ENCODE assay signal across 8 mouse cellular contexts in genomic region chr13:100001790-100002196, GRCm38 (mm10). TPM values are rescaled to one million over a fixed set of nuclear protein-coding genes. Genes with fewer than 3 reads are reported as not detected.
DNase-seq lines count a peak whose midpoint lies in the region; ATAC-seq lines count a peak whose summit lies in the region.

No protein-coding gene starts in this region.

- no peaks in the 10 kb centered on the region for H3K27me3 ChIP-seq in intestine, embryonic 15.5 days (replicated peaks)
- H3K27me3 ChIP-seq in midbrain, embryonic 10.5 days (ENCODE audit: low read depth, poor library complexity, severe bottlenecking): no peaks in the 10 kb centered on the region

- no peaks in the 10 kb centered on the region for H3K4me1 ChIP-seq in intestine, embryonic 15.5 days (replicated peaks)
- no peaks in the 10 kb centered on the region for H3K4me1 ChIP-seq in midbrain, embryonic 10.5 days

- H3K9me3 ChIP-seq in intestine, embryonic 15.5 days: no peaks in the 10 kb centered on the region
- H3K9me3 ChIP-seq in midbrain, embryonic 10.5 days (replicated peaks): no peaks in the 10 kb centered on the region

- intact Hi-C loops in left cerebral cortex, postnatal 10 days (cut with DNase I): loop anchor here (5.0 kb wide), 1 partner anchor 139 kb away; no protein-coding TSS in a partner anchor

- no peak overlapping the region for H3K4me2 ChIP-seq in intestine, embryonic 15.5 days (replicated peaks)

- no peak overlapping the region for H3K4me3 ChIP-seq in intestine, embryonic 15.5 days (replicated peaks)
- H3K4me3 ChIP-seq in midbrain, embryonic 10.5 days: no peak overlapping the region

- peak; percentile 71 for ATAC-seq in intestine, embryonic 15.5 days

- DNase-seq in ZHBTc4 (ENCODE audit: low read depth, low spot score): peak; percentile 89
- peak; percentile 77 to 80 for DNase-seq in cerebellum, postnatal 4 days (ENCODE audit: low spot score in 2 of 2)
- DNase-seq in gastrocnemius, adult 8-10 months (ENCODE audit: low spot score in 2 of 2): peak; percentile 86 to 92
- DNase-seq in left cerebral cortex, postnatal 10 days (ENCODE audit: extremely low spot score in 1 of 2, low spot score in 2 of 2): peak; percentile 68 to 83
- peak; percentile 64 for DNase-seq in midbrain, embryonic 10.5 days (ENCODE audit: low spot score)
- peak; percentile 74 for DNase-seq in right cerebral cortex, postnatal 4 days
- DNase-seq in yolk sac, embryonic 10.5 days (ENCODE audit: low spot score): peak; percentile 71

- no peak overlapping the region for H3K27ac ChIP-seq in intestine, embryonic 15.5 days
- no peak overlapping the region for H3K27ac ChIP-seq in midbrain, embryonic 10.5 days (replicated peaks)

- WGBS in intestine, embryonic 15.5 days: 34% methylated on average over 5 of the region's 5 CpGs
- 40% methylated on average over 5 of the region's 5 CpGs for WGBS in midbrain, embryonic 10.5 days

- no peak overlapping the region for H3K9ac ChIP-seq in intestine, embryonic 15.5 days

- no peaks in the 10 kb centered on the region for H3K36me3 ChIP-seq in intestine, embryonic 15.5 days
- H3K36me3 ChIP-seq in midbrain, embryonic 10.5 days: no peaks in the 10 kb centered on the region

RNA-seq across cellular contexts. Expression of gene Mccc2, which starts 13.6 kb away (rescaled TPM):
- 10 to 100 TPM; 29.1 to 35.9 (median 29.6) TPM for total RNA-seq in gastrocnemius, adult 8-10 months (2022)
- 46.7 and 48.5 TPM in 2 replicates for polyA plus RNA-seq in intestine, embryonic 15.5 days (2015; fragmentation: Nextera tagmentation; extraction: Ambion mirVana)
- total RNA-seq in left cerebral cortex, postnatal 10 days (2021): 10 to 100 TPM; 28.6 to 30.6 TPM
- 35.3 and 36.7 TPM in 2 replicates for polyA plus RNA-seq in midbrain, embryonic 10.5 days (2016; fragmentation: Nextera tagmentation; extraction: Ambion mirVana)
